Mouse (Mus musculus): ENCODE data around the gene Prkce.

DNA sequence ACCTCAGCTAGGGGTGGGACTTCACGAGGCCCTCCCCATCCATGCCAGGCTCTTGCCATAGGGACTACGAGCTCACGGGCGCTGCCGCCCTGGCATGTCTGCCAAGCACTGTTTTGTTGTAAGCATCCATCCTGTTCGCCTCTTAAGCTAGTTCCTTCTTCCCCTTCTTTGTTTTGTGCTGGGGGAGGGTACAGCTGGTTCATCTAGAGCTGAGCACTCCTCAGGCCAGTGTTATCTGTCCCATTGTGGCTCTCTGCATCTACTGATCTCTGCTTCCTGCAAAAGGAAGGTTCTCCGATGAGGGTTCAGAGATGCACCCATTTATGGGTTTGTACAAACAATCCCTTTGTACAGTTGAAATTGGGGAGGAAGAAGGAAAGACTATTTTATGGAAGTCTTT, 9.1 kb downstream of the Prkce start:
- TF ChIP-seq ZC3H11A (IDR thresholded peaks at IDR 0.05; ENCODE audit: borderline replicate concordance, low read depth, low read length) (no peak), CHD2 (IDR thresholded peaks at IDR 0.05; ENCODE audit: low read depth, low read length) (no peak)
